Mouse (Mus musculus): Measurements from ENCODE around the gene Pde10a. TPM values are rescaled to one million over a fixed set of nuclear protein-coding genes. Genes with fewer than 3 reads are reported as not detected.
A peak's percentile ranks its signal among the peaks of the same experiment; 100 is the strongest.

Gene Pde10a
- total RNA-seq, 2 experiments from 2014 or later = 3.5 to 7.9 TPM

- DNase-seq = no peak
Measured at GRCm38 (mm10) chr17:8525971-8526740, 984 bp downstream of the Pde10a start.

DNA sequence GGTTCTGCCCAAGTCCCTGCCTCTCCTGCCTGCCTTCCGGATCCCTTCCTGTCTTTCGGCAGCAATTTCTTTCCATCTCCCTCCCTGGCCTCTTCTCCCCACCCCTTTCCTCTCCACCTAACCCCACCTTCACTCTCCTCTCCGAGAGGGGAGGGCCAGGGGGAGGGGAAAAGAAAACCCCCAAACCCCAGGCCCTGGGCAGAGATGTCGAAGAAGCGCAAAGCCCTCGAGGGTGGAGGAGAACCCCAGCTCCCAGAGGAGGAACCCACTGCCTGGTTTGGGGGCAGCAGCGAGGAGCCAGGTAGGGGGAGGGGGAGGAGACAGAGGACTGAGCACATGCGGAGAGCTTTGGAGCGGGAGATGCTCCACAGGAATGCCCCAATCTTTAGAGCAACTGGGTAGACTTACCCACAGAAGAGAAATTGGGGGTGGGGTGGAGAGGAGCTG, 1.7 kb downstream of the Pde10a start:
- DNase-seq = no peak

- DNase-seq = no peak
Measured at GRCm38 (mm10) chr17:8528641-8529040, 3.5 kb downstream of the Pde10a start.

DNA sequence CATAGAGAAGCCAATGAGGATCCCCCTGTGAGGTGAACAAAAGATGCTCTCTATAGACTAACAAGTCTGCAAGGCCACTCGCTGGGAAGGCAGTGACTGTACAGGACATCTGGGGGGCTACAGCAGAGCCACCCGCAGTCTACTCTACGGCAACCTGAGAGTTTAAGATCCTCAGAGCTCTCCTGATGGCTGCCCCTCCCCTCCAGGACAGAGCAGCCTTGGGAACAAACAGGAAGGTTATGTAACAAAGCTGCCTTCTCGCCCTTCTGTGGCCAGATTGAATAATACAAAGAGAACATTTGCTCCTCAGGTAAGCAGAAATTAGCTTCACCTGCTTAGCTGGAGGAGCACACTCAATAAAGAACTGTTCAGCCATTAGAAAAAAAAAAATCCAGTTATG, 7.4 kb downstream of the Pde10a start:
- no peak for DNase-seq

DNA sequence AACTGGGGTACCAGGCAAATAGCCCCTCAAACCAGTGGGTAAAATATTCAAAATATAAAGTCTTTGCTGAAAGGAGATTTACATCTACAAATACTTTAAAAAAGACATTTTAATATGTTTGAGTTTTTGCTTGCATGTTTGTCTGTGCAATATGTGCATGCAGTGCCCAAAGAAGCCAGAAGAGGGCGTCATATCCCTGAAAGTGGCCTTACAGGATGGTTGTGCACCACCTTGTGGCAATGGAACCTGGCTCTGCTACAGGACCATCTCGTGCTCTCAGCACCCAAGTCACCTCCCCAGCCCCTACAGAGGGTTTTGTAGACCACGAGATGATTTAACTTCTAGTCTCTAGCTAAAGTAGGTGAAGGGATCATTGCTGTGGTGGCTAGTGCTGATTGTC, 8.7 kb downstream of the Pde10a start:
- DNase-seq = no peak

GRCm38 (mm10) chr17:8536522-8536921, 11.3 kb downstream of the Pde10a start:
- DNase-seq = no peak

DNA sequence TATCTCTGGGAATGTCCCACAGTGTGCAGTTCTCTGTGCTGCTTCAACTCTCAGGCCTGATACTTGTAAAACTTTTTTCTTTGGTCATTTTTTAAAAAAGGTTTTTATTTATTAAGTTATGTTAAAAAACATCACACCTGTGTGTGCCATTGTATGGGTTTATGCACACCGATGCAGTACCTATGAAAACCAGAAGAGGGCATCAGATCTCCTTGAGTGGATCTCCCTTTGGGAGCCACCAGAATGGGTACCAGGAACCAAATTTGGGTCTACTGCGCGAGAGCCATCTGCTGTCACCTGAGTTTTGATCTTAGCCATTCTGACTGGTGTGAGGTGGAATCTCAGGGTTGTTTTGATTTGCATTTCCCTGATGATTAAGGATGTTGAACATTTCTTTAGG, 12.9 kb downstream of the Pde10a start:
- DNase-seq = no peak

- DNase-seq = no peak
Measured at GRCm38 (mm10) chr17:8541974-8542538, 16.9 kb downstream of the Pde10a start.

DNA sequence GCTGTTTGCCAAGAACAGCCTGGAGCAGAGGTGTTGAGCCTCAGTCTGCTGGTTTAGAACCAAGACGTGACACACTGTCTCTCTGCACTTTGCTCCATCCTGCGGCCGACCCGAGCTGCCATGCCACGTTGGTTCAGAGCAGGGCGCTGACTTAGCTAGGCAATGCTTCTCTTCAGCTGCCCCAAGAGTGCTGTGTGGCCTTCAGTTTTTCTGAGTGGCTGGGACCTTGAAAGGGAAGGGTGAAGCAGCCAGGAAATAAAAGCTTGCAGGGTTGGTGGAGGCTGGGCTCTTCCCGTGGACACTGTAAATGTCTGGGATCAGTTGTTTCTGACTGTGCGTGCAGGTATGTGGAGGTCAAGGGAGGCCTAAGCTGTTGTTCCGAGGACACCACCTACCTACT, 21.2 kb downstream of the Pde10a start:
- DNase-seq = no peak

- DNase-seq = no peak
Measured at GRCm38 (mm10) chr17:8548733-8549132, 23.6 kb downstream of the Pde10a start.

DNA sequence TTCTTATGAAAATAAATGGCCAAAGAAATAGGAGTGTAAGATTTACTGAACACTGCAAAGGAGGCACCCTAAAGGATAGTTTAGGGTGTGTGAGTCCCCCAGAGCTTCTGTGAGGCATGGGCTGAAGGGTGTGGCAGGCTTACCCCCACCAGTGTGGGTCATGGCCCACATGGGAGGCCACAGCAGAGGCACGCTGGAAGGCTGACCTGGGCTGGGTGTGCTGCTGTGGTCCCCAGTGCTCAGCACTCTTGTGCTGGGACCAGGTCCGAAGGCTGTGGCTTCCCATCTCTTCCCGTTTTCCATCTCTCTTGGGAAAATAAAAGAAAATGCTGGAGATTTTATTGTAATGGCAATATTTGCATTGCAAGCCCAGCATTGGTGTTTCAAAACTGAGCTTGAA, 26.5 kb downstream of the Pde10a start:
- DNase-seq = no peak

- peak; percentile 22 for DNase-seq
Measured at GRCm38 (mm10) chr17:8552346-8553035, 27.3 kb downstream of the Pde10a start.

DNA sequence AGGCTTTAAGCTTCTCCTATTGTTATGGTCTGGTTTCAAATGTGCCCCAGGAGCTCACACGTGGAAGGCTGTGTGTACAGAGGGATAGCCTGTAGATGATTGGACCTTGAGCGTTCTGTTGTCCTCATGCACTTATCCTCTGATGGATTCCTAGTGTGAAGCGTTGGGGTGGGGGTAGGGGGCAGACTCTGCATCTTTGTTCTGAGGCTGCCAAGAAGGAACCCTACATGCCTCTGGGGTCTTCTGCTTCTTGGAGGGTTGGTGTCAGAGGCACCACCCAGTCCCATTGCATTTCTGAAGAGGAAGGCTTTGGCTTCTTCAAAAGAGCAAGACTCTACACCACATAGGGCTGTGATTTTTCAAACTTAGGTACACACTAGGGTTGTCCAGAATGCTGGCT, 28.4 kb downstream of the Pde10a start:
- no peak for DNase-seq

- DNase-seq = no peak
Measured at GRCm38 (mm10) chr17:8554219-8554618, 29.0 kb downstream of the Pde10a start.

- no peak for DNase-seq
Measured at GRCm38 (mm10) chr17:8555785-8556184, 30.6 kb downstream of the Pde10a start.

GRCm38 (mm10) chr17:8556223-8556622, 31.1 kb downstream of the Pde10a start:
- no peak for DNase-seq

DNA sequence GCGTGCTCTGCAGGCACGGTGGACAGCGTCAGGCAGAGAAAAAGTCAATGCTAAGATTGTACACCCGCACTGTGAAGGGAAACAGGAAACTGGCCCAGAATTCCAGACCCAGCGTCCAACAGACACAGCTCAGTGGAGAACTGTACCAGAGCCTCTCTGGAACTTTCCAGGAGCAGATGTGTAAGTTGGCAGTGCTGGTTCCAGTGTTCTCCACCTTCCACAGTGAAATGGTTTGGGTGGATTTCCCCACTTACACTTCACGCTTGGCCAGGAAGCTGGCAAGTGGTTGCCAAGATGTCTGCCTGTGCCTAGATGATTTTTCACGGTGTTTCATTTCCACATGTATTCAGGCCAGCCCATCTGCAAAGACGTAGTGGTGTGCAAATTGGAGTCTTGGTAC, 32.8 kb downstream of the Pde10a start:
- peak; percentile 18 for DNase-seq

GRCm38 (mm10) chr17:8562101-8562885, 37.1 kb downstream of the Pde10a start:
- no peak for DNase-seq

GRCm38 (mm10) chr17:8562886-8563280, 37.7 kb downstream of the Pde10a start:
- no peak for DNase-seq

- DNase-seq = no peak
Measured at GRCm38 (mm10) chr17:8566850-8567249, 41.7 kb downstream of the Pde10a start, which contains the start of gene Gm17087. TSS of gene Gm17087 (minus strand) at chr17:8566950.

DNA sequence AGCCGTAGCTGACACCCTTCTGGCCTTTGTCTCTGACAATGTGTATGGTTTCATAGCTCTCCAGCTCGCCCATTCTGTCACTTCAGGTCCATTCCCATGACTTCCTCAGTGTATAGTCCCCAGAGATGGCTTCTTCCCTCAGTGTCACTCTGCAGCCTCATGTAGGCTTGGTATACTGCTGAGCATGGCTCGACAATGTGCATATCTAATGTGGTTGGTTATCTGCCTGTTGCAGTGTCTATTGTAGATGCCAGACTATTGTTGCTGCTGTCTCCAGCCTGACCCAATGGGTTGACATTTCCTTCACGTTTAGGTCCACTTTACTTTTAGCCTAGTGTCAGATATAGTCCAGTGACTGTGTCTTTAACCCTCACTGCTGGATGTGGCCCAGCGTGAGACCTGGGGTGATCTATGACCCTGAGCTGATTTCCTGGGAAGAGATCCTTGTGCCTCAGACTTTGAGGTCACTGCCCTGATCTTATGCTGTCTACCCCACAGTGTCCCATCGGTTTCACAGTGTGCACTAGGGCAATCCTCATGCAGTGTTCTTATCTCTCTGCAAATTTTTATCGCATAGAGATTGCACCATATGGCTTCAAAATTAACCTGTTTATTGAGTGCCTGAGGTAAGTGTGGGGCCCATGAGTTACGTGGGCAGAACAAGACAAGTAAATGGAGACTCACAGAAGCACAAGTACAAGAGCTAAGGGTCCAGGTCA, 48.5 kb downstream of the Pde10a start:
- no peak for DNase-seq

DNA sequence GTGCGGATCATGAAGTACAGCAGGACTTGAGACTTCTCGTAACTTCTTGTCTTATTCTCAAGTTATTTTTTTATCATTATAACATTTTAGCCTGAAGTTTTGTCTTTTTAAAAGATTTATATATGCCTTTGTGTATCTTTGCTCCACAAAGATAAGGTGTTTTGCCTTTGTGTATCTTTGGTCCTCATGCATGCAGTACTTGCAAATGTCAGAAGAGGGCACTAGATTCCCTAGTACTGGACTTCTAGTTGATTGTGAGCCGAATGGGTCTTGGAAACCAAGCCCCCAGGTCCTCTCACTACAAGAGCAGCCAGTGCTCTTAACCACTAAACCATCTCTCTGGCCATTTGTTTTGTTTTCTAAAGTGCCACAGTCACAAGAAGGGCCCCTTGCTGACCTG, 55.2 kb downstream of the Pde10a start:
- DNase-seq = no peak
